Mouse (Mus musculus): Measurements from ENCODE around the gene Lrrc8d.

DNA sequence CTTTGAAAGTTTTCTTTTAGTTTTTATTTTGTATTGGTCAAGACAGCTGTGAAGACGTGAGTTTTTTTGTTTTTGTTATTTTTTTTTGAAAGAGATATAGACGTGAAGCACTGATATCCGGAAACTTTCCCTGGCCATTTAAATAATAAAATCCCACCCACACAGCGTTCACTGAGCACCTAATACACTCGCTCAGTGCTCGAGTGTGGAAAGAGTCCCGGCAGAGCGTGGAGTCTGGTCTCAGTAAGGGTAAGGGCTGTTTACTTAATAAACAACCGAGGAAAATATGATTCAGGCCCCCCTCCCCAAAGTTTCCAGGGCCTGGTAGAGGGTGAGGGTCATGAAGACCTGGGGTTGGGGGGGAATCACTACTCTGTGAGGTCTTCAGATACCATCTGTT, 1.6 kb downstream of the Lrrc8d start:
- TF ChIP-seq CTCF (IDR thresholded peaks at IDR 0.05; ENCODE audit: low read depth, low read length): no peak
- no peak for TF ChIP-seq POLR2A (IDR thresholded peaks at IDR 0.05; ENCODE audit: insufficient read depth, low read length)

Measured in ES-Bruce4 (cell line).